Mouse (Mus musculus): ENCODE results near the gene Rhox6.

GRCm38 (mm10) chrX:37811179-37811578 lies 15.5 kb upstream of the Rhox6 start:
- TF ChIP-seq CTCF (IDR thresholded peaks at IDR 0.05; ENCODE audit: control insufficient read depth, insufficient read depth, insufficient read length) (no peak), USF1 (IDR thresholded peaks at IDR 0.05; ENCODE audit: low read depth) (no peak), MYOG (IDR thresholded peaks at IDR 0.05; ENCODE audit: control insufficient read depth, extremely low read depth, insufficient read length) (no peak), MAX (IDR thresholded peaks at IDR 0.05) (no peak), MYOD1 (IDR thresholded peaks at IDR 0.05; ENCODE audit: control insufficient read depth, insufficient read length, low read depth) (no peak), CEBPB (IDR thresholded peaks at IDR 0.05; ENCODE audit: low read depth) (no peak), FOSL1 (IDR thresholded peaks at IDR 0.05; ENCODE audit: insufficient read depth, low read length, poor library complexity, severe bottlenecking) (no peak)
